Mouse (Mus musculus) heart, embryonic 11.5 days (tissue): Measurements from ENCODE around the gene Perp. TPM values are rescaled to one million over a fixed set of nuclear protein-coding genes. Genes with fewer than 3 reads are reported as not detected.

Experiments used
- ATAC-seq: fragments of 200-750 bp; cut with Nextera tagmentation; replicated peaks from 2 replicates; pipeline ENCODE4 v1.8.0; 2017; ENCODE audit warnings: moderate library complexity; ENCODE audit not compliant: insufficient number of reproducible peaks, low FRiP score, low TSS enrichment
- H3K27ac ChIP-seq: fragments of 300-500 bp; sonication (generic); 2 replicates; pipeline ENCODE4 v1.5.1; 2014; ENCODE audit warnings: mild to moderate bottlenecking, low read depth, low read length
- H3K27me3 ChIP-seq: fragments of 300-500 bp; sonication (generic); 2 replicates; pipeline ENCODE4 v1.6.1; 2014; ENCODE audit warnings: mild to moderate bottlenecking, low read length, mixed read lengths; ENCODE audit not compliant: control insufficient read depth, insufficient read depth
- H3K36me3 ChIP-seq: fragments of 300-500 bp; sonication (generic); 2 replicates; pipeline ENCODE4 v1.6.1; 2014; ENCODE audit warnings: mild to moderate bottlenecking, low read length, moderate library complexity, mixed read lengths; ENCODE audit not compliant: control insufficient read depth, insufficient read depth
- H3K4me1 ChIP-seq: fragments of 300-500 bp; sonication (generic); 2 replicates; pipeline ENCODE4 v1.6.1; 2014; ENCODE audit warnings: low read length; ENCODE audit not compliant: control insufficient read depth, insufficient read depth
- H3K4me2 ChIP-seq: fragments of 300-500 bp; sonication (generic); 2 replicates; pipeline ENCODE4 v1.6.1; 2014; ENCODE audit warnings: mild to moderate bottlenecking, moderate library complexity
- H3K4me3 ChIP-seq: fragments of 300-500 bp; sonication (generic); 2 replicates; pipeline ENCODE4 v1.5.1; 2014; ENCODE audit warnings: low read depth, low read length
- H3K9ac ChIP-seq: fragments of 300-500 bp; sonication (generic); 2 replicates; pipeline ENCODE4 v1.6.1; 2014; ENCODE audit warnings: mild to moderate bottlenecking, low read depth, low read length, moderate library complexity
- H3K9me3 ChIP-seq: fragments of 300-500 bp; sonication (generic); replicated peaks from 2 replicates; pipeline ENCODE4 v1.6.1; 2016; ENCODE audit warnings: low read length; ENCODE audit not compliant: control insufficient read depth
- WGBS: fragments of 180-500 bp; shearing (Covaris S2); extraction: QIAGEN DNeasy Blood & Tissue Kit; methylation state at CpG from one replicate; pipeline ENCODE4 v1.1.7; 2014; ENCODE audit not compliant: insufficient replicate concordance; 5-methylcytosine and 5-hydroxymethylcytosine counted together
- polyA plus RNA-seq: library from polyadenylated mRNA; unstranded; fragments of >200 nt; fragmentation: Nextera tagmentation; extraction: Ambion mirVana; gene quantifications from 2 replicates; pipeline ENCODE4 v1.2.1, GENCODE M21; 2014

Perp gene
- polyA plus RNA-seq, 1 experiment from 2014 or later: 80.9 TPM

GRCm38 (mm10) chr10:18892102-18892501 lies 47.3 kb downstream of the Perp start:
- Histone ChIP-seq H3K9ac (no peak overlapping the region), H3K4me3 (no peak overlapping the region), H3K27ac (no peak overlapping the region), H3K36me3 (no peaks in the 10 kb centered on the region), H3K4me1 (peaks cover 5% of the 10 kb centered on the region; the same call in 1 of the 2 replicates), H3K4me2 (no peak overlapping the region), H3K9me3 (no peaks in the 10 kb centered on the region), H3K27me3 (no peaks in the 10 kb centered on the region)
- no peak for ATAC-seq
- 33% methylated on average over 1 of the region's 1 CpGs for WGBS

GRCm38 (mm10) chr10:18894259-18895166 lies 49.7 kb downstream of the Perp start:
- H3K27ac ChIP-seq: no peak overlapping the region
- 44% methylated on average over 5 of the region's 6 CpGs for WGBS

GRCm38 (mm10) chr10:18904108-18904507 lies 59.3 kb downstream of the Perp start:
- H3K4me2 ChIP-seq: no peak overlapping the region
- no peak overlapping the region for H3K4me3 ChIP-seq
- H3K4me1 ChIP-seq: no peaks in the 10 kb centered on the region
- H3K27me3 ChIP-seq: no peaks in the 10 kb centered on the region
- 17% methylated on average over 6 of the region's 6 CpGs for WGBS
- no peak overlapping the region for H3K9ac ChIP-seq
- H3K36me3 ChIP-seq: no peaks in the 10 kb centered on the region
- ATAC-seq: no peak
- no peaks in the 10 kb centered on the region for H3K9me3 ChIP-seq
- H3K27ac ChIP-seq: no peak overlapping the region

More at GRCm38 (mm10) chr10:18894259-18895166, 49.7 kb downstream of the Perp start:
- Histone ChIP-seq H3K36me3 (no peaks in the 10 kb centered on the region), H3K27me3 (no peaks in the 10 kb centered on the region), H3K4me2 (no peak overlapping the region), H3K9me3 (no peaks in the 10 kb centered on the region), H3K4me3 (no peak overlapping the region), H3K9ac (no peak overlapping the region), H3K4me1 (no peaks in the 10 kb centered on the region)
- ATAC-seq: no peak

Other genes with a start within 250 kb of the Perp start
- gene Arfgef3, start 101.1 kb upstream of the Perp start, polyA plus RNA-seq: 0.32 and 0.56 TPM in 2 replicates
- 0.19 TPM in 1 of 2 replicates, not detected in the other for gene Gm4922, start 58.2 kb upstream of the Perp start, polyA plus RNA-seq
- gene Tnfaip3, start 170.6 kb downstream of the Perp start, polyA plus RNA-seq: 3.0 and 3.9 TPM in 2 replicates